Mouse (Mus musculus) bone marrow, adult 2 months (tissue): ENCODE measurements around the gene Itsn1.

Source experiments
- CTCF ChIP-seq: fragments of 200-500 bp; IDR thresholded peaks from 2 replicates; pipeline ENCODE4 v1.5.1; 2011; ENCODE audit warnings: low read length, control low read depth; ENCODE audit not compliant: control insufficient read depth, insufficient read depth
- POLR2A ChIP-seq: fragments of 200-500 bp; IDR thresholded peaks from 2 replicates; pipeline ENCODE4 v1.6.1; 2011; ENCODE audit warnings: low read depth, mild to moderate bottlenecking, control low read depth, low read length, borderline replicate concordance; ENCODE audit not compliant: control insufficient read depth

DNA sequence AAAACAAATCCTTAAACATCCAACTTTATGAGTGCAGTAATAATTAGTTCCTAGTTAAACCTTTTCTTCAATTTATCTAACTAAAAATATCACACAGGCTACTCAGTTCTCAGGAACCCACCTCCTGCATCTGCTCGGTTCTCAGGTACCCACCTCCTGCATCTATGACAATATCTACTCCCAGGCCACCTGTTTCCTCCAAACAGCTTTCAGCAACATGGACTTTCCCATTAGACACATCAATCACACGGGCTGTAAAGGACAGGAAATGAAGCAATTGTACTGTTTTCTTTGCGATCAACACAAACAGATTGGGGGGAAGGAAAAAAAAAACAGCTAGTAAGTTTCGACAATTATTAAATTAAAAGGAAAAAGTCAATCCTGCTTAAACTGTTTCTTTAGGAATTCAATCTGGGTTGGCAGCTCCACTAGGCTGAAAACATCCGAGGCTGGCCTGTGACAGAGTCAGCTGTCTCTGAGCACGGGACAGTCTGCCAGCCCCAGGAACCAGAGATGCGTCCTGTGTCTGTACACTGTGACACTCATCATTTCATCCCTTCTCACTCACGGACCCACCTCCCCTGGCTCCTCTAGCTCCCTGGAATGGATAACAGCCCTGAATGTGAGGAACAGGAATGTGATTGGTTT is 33.8 kb upstream of the Itsn1 start:
- TF ChIP-seq CTCF = no peak
- no peak for TF ChIP-seq POLR2A
